Mouse (Mus musculus): ENCODE results near the gene Phyhd1.

Gene Phyhd1

DNA sequence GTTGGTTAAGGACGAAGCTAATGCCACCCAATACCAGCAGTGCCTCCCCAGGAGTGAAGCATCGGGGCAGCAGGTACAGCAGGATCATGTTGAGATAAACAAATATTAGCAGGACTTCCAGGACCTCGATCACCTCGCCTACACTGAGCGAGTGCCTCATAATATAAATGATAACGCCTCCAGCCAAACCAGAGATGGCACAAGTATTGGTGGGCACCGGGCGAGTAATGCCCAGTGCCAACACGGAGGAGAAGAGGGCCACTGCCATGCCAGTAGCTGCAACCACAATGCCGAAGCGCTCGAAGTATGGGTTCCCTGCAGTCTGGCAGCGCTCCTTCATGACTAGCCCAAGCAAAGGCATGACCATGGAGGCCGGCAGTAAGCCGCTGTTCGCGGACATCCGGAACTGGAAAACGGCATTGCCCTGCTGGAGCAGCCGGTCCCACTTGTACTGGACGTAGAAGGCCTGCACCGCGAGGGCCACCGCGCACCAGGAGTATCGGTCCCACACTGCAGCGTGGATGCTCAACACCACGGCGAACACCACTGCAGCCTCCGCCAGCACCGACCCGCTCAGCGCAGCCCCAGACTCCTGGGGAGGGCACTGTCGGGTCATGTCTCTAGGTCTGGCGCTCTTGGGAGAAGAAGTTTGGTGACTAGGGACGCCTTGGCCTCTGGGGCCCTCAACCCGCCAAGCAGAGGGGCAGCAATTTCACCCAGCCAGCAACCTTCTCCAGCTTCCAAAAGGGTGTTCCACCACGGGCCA is 19.6 kb downstream of the Phyhd1 start:
- DNase-seq (ENCODE audit: low spot score): no peak

- DNase-seq (ENCODE audit: low spot score): peak; percentile 98
These were observed 20.4 kb downstream of the Phyhd1 start, which contains the start of the genes Dolk and Nup188 for GRCm38 (mm10) chr2:30286192-30287026. Gene Dolk, minus strand, starts transcription at chr2:30286334. Gene Nup188, plus strand, starts transcription at chr2:30286397.

DNA sequence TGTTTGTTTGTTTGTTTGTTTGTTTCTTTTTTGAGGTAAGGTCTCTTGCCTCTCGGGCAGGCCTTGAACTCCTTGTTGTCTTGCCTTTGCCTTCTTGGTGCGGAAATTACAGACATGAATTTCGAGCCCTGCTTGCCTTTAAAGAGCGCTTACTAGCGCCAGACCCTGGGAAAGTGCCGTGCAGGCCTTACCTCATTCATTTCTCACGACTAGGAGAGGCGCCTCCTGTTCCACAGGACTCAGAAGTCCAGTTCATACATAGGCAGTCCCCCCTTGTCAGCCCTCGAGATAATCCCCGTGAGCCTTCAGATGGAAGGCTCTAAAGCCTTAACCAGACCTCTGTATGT is 21.0 kb downstream of the Phyhd1 start:
- DNase-seq (ENCODE audit: low spot score): peak; percentile 22

GRCm38 (mm10) chr2:30299525-30299924 is 33.5 kb downstream of the Phyhd1 start:
- no peak for DNase-seq (ENCODE audit: low spot score)

GRCm38 (mm10) chr2:30299966-30300365 is 34.0 kb downstream of the Phyhd1 start:
- no peak for DNase-seq (ENCODE audit: low spot score)

GRCm38 (mm10) chr2:30306087-30306486 is 40.1 kb downstream of the Phyhd1 start:
- DNase-seq (ENCODE audit: low spot score): no peak

DNA sequence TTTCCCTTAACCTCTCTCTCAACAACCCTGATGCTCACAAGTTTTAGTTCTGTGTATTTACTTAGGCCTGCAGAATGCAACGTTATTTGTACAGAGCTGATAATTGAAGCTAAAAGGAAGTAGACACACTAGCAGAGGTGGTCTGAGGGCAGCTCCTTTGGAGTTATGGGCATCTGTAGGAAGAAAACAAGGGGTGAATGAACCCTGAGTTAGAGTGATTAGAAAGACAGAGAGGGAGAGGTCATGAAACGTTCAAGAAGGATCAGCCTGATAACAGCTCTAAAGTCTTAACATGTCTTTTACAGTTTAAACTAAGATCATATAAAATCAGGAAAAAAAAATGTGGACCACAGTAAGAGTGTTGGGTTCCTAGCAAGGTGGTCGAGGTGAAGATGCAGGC is 43.3 kb downstream of the Phyhd1 start:
- no peak for DNase-seq (ENCODE audit: low spot score)

- no peak for DNase-seq (ENCODE audit: low spot score)
These were observed 45.5 kb downstream of the Phyhd1 start for GRCm38 (mm10) chr2:30311481-30311880.

- DNase-seq (ENCODE audit: low spot score): peak; percentile 3
These were observed 50.1 kb downstream of the Phyhd1 start for GRCm38 (mm10) chr2:30316136-30316535.

GRCm38 (mm10) chr2:30316955-30317354 is 51.0 kb downstream of the Phyhd1 start:
- no peak for DNase-seq (ENCODE audit: low spot score)

DNA sequence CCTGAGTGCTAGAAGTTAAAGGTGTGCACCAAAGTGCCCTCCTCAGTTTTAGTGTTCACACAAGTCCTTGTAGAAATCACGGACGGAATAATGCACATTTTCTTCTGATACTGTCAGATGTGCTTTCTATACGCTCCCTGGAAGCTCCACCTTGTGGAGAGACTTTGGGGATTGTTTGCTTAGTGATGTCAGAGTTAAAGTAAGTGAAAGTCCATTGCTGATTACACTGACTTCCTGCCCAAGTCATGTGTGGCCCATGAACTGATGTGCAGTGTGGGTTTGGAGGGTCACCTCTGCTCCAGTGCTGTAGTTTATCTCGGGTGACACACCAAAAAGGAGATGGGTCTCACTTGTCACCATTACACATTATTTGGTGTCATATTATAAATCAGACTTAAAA is 53.3 kb downstream of the Phyhd1 start:
- no peak for DNase-seq (ENCODE audit: low spot score)

DNA sequence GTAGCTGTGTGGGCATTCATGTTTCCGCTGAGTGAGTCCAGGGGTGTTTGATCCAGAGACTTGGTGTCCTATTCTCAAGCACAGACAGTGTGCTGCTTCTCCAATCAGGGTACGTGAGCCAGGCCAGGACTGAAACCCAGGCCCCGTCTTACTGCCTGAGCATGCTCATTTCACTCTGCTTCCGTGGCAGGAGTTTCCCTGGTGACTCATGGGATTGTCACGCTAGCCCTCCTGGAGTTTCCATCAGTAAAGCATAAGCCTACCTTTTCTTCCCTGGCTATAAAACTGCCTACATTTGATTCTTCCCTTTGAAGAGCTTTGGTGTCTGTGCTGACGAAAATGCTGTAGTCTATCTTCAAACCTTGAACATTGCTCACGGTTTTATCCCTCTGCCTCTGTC is 57.1 kb downstream of the Phyhd1 start:
- no peak for DNase-seq (ENCODE audit: low spot score)

DNA sequence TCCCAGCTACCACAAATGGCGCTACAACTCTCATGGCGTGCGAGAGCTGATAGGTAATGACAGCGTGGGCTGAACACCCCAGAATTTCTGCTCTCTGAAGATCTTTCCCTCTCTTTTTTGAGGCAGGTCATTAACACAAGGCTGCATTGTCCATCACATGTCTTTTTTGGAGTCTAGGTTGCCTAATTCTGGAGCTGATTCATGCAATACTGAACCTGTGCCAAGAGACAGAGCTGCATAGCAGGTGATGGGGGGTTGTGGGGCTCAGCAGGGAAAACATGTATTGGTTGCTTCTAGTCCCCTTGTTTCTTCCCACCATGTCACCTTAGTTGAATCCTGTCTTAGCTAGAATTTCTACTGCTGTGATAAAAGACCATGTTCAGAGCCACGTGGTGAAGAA is 59.3 kb downstream of the Phyhd1 start:
- no peak for DNase-seq (ENCODE audit: low spot score)

DNA sequence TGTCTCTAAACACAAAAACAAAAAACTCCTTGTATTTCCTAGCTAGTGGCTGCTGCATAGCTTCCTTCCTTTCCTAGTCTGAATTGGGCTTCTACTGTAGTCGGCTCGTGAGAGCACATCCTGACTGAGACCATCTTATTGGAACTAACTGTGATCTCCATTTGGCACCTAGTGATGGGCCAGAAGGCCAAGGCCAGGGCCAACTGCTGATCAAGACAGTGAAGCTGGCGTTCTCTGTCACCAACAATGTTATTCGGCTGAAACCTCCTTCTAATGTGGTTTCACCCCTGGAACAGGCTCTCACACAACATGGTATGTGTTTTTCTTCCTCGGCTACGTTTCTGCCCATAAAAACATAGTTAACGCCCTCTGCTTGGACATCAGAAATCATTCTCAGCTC is 61.3 kb downstream of the Phyhd1 start:
- DNase-seq (ENCODE audit: low spot score): no peak

GRCm38 (mm10) chr2:30328791-30329190 is 62.8 kb downstream of the Phyhd1 start:
- no peak for DNase-seq (ENCODE audit: low spot score)
